Mouse (Mus musculus) left cerebral cortex, adult 2 months (tissue): ENCODE results near the gene Gm17364. TPM values are rescaled to one million over a fixed set of nuclear protein-coding genes. Genes with fewer than 3 reads are reported as not detected.

Source experiments
- DNase-seq, 2 experiments: peaks; one replicate each; pipeline ENCODE4 v3.0.0; 2021 to 2022; ENCODE audit warnings: low spot score in 2 of 2, mixed read lengths in 1 of 2; ENCODE audit errors: extremely low spot score in 1 of 2
- H3K27ac ChIP-seq: fragments of 200-600 bp; 2 replicates; pipeline ENCODE4 v1.8.1; 2022
- H3K4me3 ChIP-seq: fragments of 200-600 bp; 2 replicates; pipeline ENCODE4 v1.8.1; 2022
- CTCF ChIP-seq: fragments of 200-600 bp; IDR thresholded peaks from 2 replicates; pipeline ENCODE4 v1.8.1; 2022; ENCODE audit warnings: antibody characterized with exemption, mild to moderate bottlenecking, moderate library complexity
- intact Hi-C: fragments of 180-260 bp; cut with DNase I; formaldehyde crosslinking; loops from one replicate; pipeline ENCODE4 v1.15.1; 2025
- total RNA-seq, 2 experiments: library from RNA; stranded (reverse); gene quantifications; 2 replicates each; pipeline ENCODE4 v1.2.3; 2021

The Gm17364 gene
- total RNA-seq, 2 experiments from 2014 or later = not detected

DNA sequence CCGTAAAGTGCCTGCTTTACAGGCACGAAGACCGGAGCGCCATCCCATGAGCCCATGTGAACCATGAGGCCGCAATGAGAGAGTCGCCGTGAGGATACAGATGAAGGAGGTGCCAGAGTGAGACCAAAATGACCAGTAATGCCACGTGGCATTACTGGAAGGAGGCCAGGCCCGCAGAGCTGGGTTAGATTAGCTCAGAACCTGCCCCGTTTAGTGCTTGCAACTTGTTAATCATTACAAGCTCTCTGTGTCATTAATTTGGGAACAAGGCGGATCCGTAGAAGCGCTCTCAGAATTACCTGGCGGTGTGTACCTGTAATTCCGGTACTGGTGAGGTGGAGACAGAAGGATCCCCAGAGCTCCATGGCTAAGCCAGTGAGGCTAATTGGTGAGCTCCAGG, 41.6 kb downstream of the Gm17364 start:
- Histone ChIP-seq H3K4me3 (no peak overlapping the region), H3K27ac (no peak overlapping the region)
- no peak for DNase-seq
- TF ChIP-seq CTCF = no peak
- intact Hi-C loops = no loop called here

DNA sequence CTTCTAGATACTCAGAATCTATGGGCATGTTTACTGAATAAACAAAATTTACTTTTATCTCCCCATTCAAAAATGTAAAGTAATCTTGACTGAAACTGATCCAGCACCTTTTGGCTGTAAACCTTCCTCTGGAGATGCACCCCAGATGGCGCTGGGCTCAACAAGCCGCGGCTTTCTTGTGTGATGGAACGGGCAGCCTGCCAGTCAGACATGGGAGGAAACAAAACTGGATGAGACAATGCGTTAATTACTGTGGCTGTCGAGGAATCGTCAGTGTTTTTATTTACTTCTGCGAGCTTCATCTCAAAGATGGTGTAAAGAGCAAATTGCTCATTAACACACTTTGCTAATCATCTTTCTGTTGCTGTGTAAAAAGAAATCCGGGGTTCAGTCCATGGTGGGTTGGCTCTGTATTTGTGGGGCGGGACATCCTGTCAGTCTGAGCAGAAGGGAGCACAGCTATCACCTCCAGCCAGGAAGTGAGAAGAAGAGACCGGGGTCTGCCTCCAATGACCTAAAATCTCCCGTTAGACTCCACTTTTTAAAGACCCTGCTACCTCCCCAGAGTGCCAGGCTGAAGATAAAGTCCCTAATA, 42.3 kb downstream of the Gm17364 start:
- TF ChIP-seq CTCF = no peak
- no peak for DNase-seq
- H3K4me3 ChIP-seq = no peak overlapping the region
- intact Hi-C loops = no loop called here
- H3K27ac ChIP-seq = no peak overlapping the region

DNA sequence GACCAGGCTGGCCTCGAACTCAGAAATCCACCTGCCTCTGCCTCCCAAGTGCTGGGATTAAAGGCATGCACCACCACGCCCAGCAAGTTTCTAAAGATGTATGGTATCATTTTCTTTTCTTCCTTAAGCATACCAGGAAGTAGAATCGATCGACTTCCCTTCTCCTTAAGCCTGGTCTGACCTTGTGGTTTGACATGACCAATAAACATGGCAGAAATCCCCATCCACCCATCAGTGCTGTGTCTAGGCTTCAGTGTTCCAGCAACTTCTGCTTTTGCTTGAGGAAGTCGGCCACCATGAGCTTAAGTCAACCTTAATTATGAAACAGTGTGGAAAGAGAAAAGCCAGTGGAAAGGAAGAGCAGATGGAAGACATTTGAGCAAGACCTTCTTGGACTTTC, 43.5 kb downstream of the Gm17364 start:
- TF ChIP-seq CTCF = no peak
- intact Hi-C loops = no loop called here
- DNase-seq = no peak
- H3K4me3 ChIP-seq = no peak overlapping the region
- H3K27ac ChIP-seq = no peak overlapping the region

DNA sequence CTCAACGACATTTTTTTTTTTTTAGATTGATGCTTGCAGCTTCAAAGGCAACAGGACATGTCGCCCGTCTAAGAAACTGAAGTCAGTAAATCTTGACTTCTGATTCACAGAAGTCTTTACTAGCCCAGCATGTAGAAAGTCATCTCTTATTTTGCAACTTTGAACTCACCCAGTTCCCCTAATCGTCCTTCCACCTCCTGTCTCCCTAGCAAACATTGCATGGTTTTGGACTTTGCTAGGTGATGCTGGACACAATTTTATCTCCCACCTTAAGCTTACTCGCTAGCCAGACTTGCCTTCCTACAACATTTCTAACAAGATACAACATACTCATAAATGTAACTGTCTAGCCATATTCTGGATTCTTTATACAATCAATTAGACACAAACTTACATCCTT, 45.7 kb downstream of the Gm17364 start:
- Histone ChIP-seq H3K27ac (no peak overlapping the region), H3K4me3 (no peak overlapping the region)
- no peak for TF ChIP-seq CTCF
- intact Hi-C loops = no loop called here
- no peak for DNase-seq

- TF ChIP-seq CTCF = no peak
- Histone ChIP-seq H3K27ac (no peak overlapping the region), H3K4me3 (no peak overlapping the region)
- DNase-seq = no peak
- intact Hi-C loops = no loop called here
Observed at GRCm38 (mm10) chr13:41226513-41226912, 47.3 kb downstream of the Gm17364 start.

Other genes with a start within 250 kb of the Gm17364 start
- gene Mak, start 194.3 kb downstream of the Gm17364 start, total RNA-seq = 1 to 10 TPM; 3.1 to 3.9 TPM
- not detected for gene Gcm2, start 162.9 kb downstream of the Gm17364 start, total RNA-seq
- not detected for gene Sycp2l, start 159.7 kb downstream of the Gm17364 start, total RNA-seq
- 10 to 100 TPM; 16.0 to 16.7 TPM for gene Elovl2, start 53.6 kb downstream of the Gm17364 start, total RNA-seq
- gene Smim13, start 24.1 kb downstream of the Gm17364 start, total RNA-seq = 100 to 1,000 TPM; 165 to 181 TPM
- gene Nedd9, start 213.4 kb upstream of the Gm17364 start, total RNA-seq = 10 to 100 TPM in 1 of 2 experiments, 1 to 10 TPM in 1; 9.5 to 11.2 TPM